Mouse (Mus musculus): Measurements from ENCODE around the gene Bclaf1. TPM values are rescaled to one million over a fixed set of nuclear protein-coding genes. Genes with fewer than 3 reads are reported as not detected.
A peak's percentile ranks its signal among the peaks of the same experiment; 100 is the strongest.

The Bclaf1 gene
- polyA plus RNA-seq, 1 experiment from 2014 or later: 158 TPM

DNA sequence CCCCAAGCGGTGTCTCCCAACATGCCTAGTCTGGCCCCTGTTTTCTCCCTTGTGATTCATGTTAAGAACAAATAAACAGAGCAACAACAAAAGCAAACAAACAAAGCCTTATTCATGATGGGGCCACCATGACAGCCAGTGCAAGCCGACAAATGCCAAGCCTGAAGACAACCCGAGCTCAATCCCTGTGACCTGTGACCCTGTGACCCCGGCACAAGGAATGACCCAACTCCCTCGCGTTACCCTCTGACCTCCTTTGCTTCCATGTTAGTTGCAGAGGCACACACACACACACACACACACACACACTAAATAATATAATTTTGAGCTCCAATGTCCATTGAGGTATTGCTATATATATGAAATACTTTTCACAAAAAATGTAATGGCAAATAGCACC is 24.9 kb upstream of the Bclaf1 start:
- no peak overlapping the region for H3K4me3 ChIP-seq
- H3K27ac ChIP-seq: peak overlapping the region; percentile 95
- H3K4me2 ChIP-seq (replicated peaks): no peak overlapping the region
- H3K9me3 ChIP-seq (replicated peaks): no peaks in the 10 kb centered on the region
- H3K4me1 ChIP-seq: peaks cover 30% of the 10 kb centered on the region
- no peaks in the 10 kb centered on the region for H3K27me3 ChIP-seq
- no peak overlapping the region for H3K9ac ChIP-seq
- no peaks in the 10 kb centered on the region for H3K36me3 ChIP-seq
- ATAC-seq (ENCODE audit: low FRiP score): no peak
- 21% methylated on average over 6 of the region's 6 CpGs for WGBS

DNA sequence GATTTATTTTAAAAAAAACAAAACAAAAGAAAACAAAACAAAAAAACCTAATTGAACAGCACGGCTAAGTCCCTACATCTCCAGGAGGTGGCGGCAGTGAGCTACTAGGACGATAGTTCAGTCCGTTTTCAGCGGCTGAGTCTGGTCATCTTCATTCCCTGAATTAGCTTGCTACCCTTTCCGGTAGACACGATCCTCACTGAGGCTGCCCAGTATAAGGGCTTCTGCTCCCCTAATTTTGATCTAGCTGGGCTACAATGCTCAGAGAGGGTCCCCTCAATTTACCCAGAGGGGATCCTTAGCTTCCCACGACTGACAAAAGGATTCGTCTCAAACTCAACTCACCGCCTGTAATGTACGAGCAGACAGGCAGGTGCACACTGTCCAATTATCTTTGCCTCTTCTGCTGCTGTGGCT is 21.8 kb upstream of the Bclaf1 start:
- H3K4me1 ChIP-seq: peaks cover 20% of the 10 kb centered on the region
- H3K27ac ChIP-seq: no peak overlapping the region
- WGBS: 17% methylated on average over 11 of the region's 11 CpGs
- peak overlapping the region; percentile 51 for H3K4me2 ChIP-seq (replicated peaks)
- no peaks in the 10 kb centered on the region for H3K27me3 ChIP-seq
- no peaks in the 10 kb centered on the region for H3K36me3 ChIP-seq
- no peaks in the 10 kb centered on the region; the same call in 1 of the 2 replicates for H3K9me3 ChIP-seq (replicated peaks)
- H3K4me3 ChIP-seq: peak overlapping the region; percentile 19
- H3K9ac ChIP-seq: peak overlapping the region; percentile 23; the same call in 1 of the 2 replicates
- ATAC-seq (ENCODE audit: low FRiP score): peak; percentile 27; the same call in 1 of the 2 replicates

DNA sequence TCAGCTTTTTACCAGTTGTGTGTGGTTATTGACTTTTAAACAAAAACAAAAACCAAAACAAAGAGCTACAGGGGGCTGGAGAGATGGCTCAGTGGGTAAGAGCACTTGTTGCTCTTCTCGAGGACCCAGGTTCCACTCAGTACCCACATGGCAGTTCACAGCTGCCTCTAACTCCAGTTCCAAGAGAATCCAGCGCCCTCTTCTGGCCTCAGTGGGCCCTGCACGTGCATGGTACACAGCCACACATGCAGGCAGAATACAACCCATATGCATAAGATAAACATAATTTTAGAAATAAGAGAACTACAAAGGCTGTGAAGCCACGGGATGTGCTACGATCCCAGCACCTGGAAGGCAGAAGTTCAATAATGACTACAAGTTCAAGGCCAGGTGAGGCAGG is 16.3 kb upstream of the Bclaf1 start:
- WGBS: 73% methylated on average over 5 of the region's 5 CpGs
- ATAC-seq (ENCODE audit: low FRiP score): no peak
- Histone ChIP-seq H3K27ac (no peak overlapping the region), H3K4me1 (no peaks in the 10 kb centered on the region), H3K4me2 (replicated peaks) (no peak overlapping the region), H3K27me3 (no peaks in the 10 kb centered on the region), H3K4me3 (no peak overlapping the region), H3K9me3 (replicated peaks) (no peaks in the 10 kb centered on the region; the same call in 1 of the 2 replicates), H3K36me3 (no peaks in the 10 kb centered on the region), H3K9ac (no peak overlapping the region)

DNA sequence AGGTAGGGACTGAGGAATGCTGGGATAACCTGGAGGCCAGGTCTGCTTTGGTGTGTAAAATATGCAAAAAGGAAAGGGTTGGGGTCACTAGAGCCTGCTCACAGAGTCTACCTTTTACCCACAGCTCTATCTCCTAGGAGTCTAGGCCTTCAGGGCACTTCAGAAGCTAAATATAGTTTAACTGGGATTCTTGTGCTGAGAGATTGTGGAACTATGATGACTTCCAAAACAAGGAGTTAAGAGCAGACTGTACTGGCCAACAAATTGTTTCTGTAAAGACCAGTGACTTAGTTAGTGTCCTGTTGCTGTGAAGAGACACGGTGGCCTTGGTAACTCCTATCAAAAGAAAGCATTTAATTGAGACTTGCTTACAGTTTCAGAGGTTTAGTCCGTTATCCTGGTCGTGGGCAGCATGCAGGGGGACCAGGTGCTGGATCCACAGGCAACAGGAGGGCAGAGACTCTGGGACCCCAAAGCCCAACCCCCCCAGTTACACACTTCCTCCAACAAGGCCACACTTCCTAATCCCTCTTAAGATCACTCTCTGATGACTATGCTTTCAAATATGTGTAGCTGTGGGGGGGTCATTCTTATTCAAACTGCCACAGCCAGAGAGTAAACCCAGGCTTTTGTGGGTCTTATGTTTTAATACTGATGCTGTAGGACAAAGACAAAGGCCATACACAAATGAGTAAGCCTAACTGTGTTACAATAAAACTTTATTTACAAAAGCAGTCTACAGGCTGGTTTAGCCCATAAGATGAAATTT is 13.9 kb upstream of the Bclaf1 start:
- 44% methylated on average over 3 of the region's 3 CpGs for WGBS

DNA sequence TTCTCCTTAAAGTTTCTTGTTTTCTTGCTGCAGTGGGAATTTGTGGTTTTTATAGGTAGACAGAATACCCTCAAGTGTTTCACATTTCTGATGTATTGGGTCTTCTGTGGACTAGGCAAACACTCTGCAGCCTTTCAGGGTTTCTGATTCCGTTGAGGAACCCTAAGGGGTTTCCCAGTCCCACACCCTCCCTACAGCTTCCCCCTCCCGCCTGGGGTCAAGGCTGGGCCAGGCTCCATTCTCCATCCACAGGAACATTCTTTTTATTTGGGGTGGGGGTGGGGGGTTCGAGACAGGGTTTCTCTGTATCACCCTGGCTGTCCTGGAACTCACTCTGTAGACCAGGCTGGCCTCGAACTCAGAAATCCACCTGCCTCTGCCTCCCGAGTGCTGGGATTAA is 13.2 kb upstream of the Bclaf1 start:
- Histone ChIP-seq H3K27me3 (no peaks in the 10 kb centered on the region), H3K4me2 (replicated peaks) (no peak overlapping the region), H3K9ac (no peak overlapping the region), H3K4me1 (no peaks in the 10 kb centered on the region), H3K36me3 (no peaks in the 10 kb centered on the region), H3K9me3 (replicated peaks) (no peaks in the 10 kb centered on the region; the same call in 1 of the 2 replicates), H3K27ac (no peak overlapping the region), H3K4me3 (no peak overlapping the region)
- no peak for ATAC-seq (ENCODE audit: low FRiP score)
- 72% methylated on average over 5 of the region's 5 CpGs for WGBS

More for the DNA sequence above, 13.9 kb upstream of the Bclaf1 start:
- Histone ChIP-seq H3K9me3 (replicated peaks) (no peaks in the 10 kb centered on the region; the same call in 1 of the 2 replicates), H3K27me3 (no peaks in the 10 kb centered on the region), H3K27ac (no peak overlapping the region), H3K9ac (no peak overlapping the region), H3K4me3 (no peak overlapping the region), H3K36me3 (no peaks in the 10 kb centered on the region), H3K4me1 (no peaks in the 10 kb centered on the region), H3K4me2 (replicated peaks) (no peak overlapping the region)
- ATAC-seq (ENCODE audit: low FRiP score): no peak

DNA sequence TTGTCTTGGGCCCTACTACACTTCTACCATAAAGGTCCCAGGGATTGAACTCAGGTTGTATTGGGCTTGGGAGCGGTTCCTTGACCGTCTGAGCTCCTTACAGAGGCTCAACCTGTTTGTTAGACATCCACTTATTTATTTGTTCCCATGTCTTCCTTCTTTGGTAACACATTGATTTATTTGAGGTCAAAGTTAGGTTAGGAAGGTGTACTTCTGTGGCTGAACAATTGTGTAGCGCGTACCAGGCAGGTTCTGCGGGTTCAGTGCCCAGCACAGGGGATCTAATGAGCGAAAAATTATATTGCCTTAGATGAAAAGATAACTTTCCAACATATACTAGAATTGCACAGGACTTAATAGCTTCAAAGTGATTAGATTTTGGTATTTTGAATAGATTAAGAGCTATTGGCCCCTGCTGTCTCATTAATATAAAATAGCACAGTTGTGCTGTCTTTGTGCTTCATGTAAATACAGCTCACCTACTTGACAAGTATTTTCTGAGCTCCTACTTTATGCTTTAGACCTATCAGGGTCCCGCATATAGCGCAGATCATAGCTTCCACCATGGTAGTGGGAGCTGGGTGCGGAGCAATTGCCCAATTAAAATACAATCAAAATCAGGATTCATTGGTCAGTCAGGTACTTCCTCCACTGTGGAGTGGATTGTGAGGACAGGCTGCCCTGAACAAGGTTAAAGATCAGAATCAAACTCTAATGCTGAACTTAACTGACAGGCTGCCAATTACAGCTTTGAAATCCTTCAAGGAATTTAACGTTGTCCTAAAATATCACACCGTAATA is 1.1 kb upstream of the Bclaf1 start:
- Histone ChIP-seq H3K9me3 (replicated peaks) (no peaks in the 10 kb centered on the region), H3K4me3 (peak overlapping the region; percentile 77), H3K9ac (peak overlapping the region; percentile 89), H3K36me3 (no peaks in the 10 kb centered on the region), H3K27me3 (no peaks in the 10 kb centered on the region), H3K27ac (peak overlapping the region; percentile 100), H3K4me1 (peaks cover 19% of the 10 kb centered on the region), H3K4me2 (replicated peaks) (peak overlapping the region; percentile 72)
- 49% methylated on average over 11 of the region's 11 CpGs for WGBS
- ATAC-seq (ENCODE audit: low FRiP score): peak; percentile 0; the same call in 1 of the 2 replicates

DNA sequence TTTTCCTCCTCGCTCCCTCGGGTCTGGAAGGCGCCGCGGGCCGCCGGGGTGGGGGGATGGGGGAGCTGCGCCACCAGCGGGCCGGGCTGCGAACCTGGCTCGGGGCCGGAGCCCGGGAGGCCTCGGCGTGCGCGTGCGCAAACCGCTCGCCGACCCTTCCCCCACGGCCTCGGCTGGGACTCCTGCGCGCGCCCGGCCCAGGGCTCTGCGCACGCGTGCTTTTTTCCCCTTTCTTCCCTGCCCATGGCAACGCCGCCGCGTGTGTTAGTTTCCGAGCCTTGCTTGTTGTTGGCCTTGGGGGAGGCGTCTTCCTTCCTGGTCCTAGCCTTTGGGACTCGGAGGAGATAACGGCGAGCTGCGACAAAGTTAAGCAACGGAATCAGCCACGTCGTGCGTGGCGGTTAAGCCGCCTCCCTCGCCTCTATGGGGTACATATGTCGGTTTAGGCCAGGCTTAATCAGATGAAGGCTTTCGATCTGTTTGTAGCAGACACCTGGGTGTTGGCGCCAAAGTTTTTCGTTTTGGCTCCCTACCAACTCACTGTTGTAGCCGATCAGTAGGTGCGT is 550 bp downstream of the Bclaf1 start:
- H3K4me2 ChIP-seq (replicated peaks): peak overlapping the region; percentile 72
- H3K9me3 ChIP-seq (replicated peaks): no peaks in the 10 kb centered on the region
- peak overlapping the region; percentile 89 for H3K9ac ChIP-seq
- H3K36me3 ChIP-seq: no peaks in the 10 kb centered on the region
- WGBS: under 1% methylated on average over 40 of the region's 54 CpGs
- H3K27ac ChIP-seq: peak overlapping the region; percentile 100
- ATAC-seq (ENCODE audit: low FRiP score): peak; percentile 84
- peak overlapping the region; percentile 77 for H3K4me3 ChIP-seq
- H3K27me3 ChIP-seq: no peaks in the 10 kb centered on the region
- peaks cover 21% of the 10 kb centered on the region for H3K4me1 ChIP-seq

DNA sequence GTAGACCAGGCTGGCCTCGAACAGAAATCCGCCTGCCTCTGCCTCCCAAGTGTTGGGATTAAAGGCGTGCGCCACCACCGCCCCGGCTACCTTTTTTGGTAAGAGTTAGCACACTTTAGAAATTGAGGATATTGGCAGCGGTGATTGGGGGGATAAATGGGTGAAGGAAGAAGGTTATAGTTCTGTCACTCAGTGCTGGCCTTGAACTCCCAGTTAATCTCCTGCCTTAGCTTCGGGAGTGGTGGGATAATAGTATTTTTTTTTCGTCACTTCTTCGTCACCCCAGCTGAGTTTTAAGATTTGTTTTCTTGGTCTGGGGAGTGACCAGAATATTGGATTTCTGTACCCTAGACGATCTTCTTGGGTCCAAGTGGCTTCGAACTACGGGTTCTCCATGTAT is 1.2 kb downstream of the Bclaf1 start:
- Histone ChIP-seq H3K9ac (peak overlapping the region; percentile 89), H3K4me3 (peak overlapping the region; percentile 77), H3K9me3 (replicated peaks) (no peaks in the 10 kb centered on the region), H3K36me3 (no peaks in the 10 kb centered on the region), H3K4me1 (peaks cover 21% of the 10 kb centered on the region), H3K27me3 (no peaks in the 10 kb centered on the region), H3K4me2 (replicated peaks) (peak overlapping the region; percentile 72), H3K27ac (peak overlapping the region; percentile 100; the same call in 1 of the 2 replicates)
- ATAC-seq (ENCODE audit: low FRiP score): no peak
- 52% methylated on average over 13 of the region's 13 CpGs for WGBS

DNA sequence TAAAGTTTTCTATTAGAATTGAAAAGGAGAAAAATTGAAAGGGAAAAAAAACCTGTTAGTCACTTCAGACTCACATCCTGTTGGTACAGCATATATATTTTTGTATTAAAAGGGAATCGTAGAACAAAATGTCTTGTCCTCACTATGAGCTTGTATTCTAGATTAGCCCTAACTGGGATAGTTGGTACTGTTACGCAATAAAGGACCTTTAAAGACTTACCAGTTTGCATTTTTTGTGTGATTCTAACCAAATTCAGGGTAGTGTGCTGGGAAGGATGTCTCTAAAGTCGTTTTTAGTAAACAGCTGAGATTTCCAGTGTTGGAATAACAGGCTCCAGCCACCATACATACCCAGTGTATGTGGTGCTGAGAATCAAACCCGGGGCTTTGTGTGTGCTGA is 1.7 kb downstream of the Bclaf1 start:
- WGBS: 86% methylated on average over 4 of the region's 4 CpGs
- Histone ChIP-seq H3K27me3 (no peaks in the 10 kb centered on the region), H3K9ac (no peak overlapping the region), H3K4me1 (peaks cover 21% of the 10 kb centered on the region), H3K4me2 (replicated peaks) (peak overlapping the region; percentile 72), H3K4me3 (no peak overlapping the region), H3K36me3 (peaks cover 2% of the 10 kb centered on the region), H3K9me3 (replicated peaks) (no peaks in the 10 kb centered on the region), H3K27ac (no peak overlapping the region)
- ATAC-seq (ENCODE audit: low FRiP score): no peak

DNA sequence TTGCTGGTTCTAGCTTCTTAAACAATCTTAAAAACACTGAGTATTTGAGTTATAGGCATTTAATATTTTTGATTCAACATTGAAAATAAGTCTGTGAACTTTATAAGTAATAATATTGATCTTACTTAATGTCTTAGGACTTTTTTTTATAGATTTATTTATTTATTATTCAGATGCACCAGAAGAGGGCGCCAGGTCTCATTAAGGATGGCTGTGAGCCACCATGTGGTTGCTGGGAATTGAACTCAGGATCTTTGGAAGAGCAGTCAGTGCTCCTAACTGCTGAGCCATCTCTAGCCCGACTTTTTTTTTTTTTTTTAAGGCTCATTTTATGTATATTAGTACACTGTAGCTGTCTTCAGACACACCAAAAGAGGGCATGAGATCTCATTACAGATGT is 2.5 kb downstream of the Bclaf1 start:
- no peak overlapping the region for H3K4me3 ChIP-seq
- ATAC-seq (ENCODE audit: low FRiP score): no peak
- no peak overlapping the region for H3K9ac ChIP-seq
- peaks cover 21% of the 10 kb centered on the region for H3K4me1 ChIP-seq
- H3K9me3 ChIP-seq (replicated peaks): no peaks in the 10 kb centered on the region
- no peaks in the 10 kb centered on the region for H3K27me3 ChIP-seq
- 64% methylated on average over 2 of the region's 2 CpGs for WGBS
- no peak overlapping the region for H3K27ac ChIP-seq
- H3K4me2 ChIP-seq (replicated peaks): no peak overlapping the region
- peaks cover 4% of the 10 kb centered on the region for H3K36me3 ChIP-seq

DNA sequence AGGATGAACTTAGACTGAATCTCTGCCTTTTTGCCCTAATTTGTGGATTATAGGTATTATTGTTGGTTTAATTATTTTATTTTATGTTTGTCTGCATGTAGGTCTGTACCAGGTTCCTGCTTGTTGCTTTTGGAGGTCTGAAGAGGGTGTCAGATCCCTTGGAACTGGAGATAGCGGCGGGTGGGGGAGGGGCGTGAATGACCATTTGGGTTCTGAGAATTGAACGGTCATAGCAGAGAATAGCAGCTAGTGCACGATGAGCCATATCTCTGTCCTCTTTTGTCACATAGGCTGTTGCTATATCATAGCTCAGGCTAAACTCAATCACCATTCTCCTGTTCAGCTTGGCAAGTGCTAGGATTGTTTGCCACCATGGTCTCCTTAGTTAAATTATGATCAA is 5.2 kb downstream of the Bclaf1 start:
- no peak for ATAC-seq (ENCODE audit: low FRiP score)

DNA sequence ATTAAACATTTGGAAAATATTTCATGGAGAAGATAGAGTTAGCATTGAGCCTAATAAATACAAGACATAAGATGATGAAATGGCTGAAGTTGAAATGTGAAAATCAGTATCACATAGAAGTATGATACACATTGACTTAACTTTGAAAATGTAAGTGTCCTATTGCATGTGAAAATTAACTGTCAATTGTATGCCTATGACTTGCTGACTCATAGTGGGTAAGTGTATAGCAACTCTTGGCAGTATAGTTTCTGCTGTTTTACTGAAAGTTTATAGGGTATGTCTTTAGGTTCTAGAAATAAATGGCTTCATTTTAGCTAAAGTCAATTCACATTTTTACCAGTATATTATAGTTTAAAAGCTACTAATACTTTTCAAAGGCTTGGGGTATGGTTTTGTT is 14.0 kb downstream of the Bclaf1 start:
- Histone ChIP-seq H3K4me2 (replicated peaks) (no peak overlapping the region), H3K9me3 (replicated peaks) (no peaks in the 10 kb centered on the region), H3K9ac (no peak overlapping the region), H3K27me3 (no peaks in the 10 kb centered on the region), H3K27ac (no peak overlapping the region), H3K4me3 (no peak overlapping the region), H3K36me3 (peaks cover 51% of the 10 kb centered on the region), H3K4me1 (no peaks in the 10 kb centered on the region)
- ATAC-seq (ENCODE audit: low FRiP score): no peak

More for the DNA sequence above, 5.2 kb downstream of the Bclaf1 start:
- H3K9me3 ChIP-seq (replicated peaks): no peaks in the 10 kb centered on the region
- H3K4me3 ChIP-seq: no peak overlapping the region
- 91% methylated on average over 5 of the region's 5 CpGs for WGBS
- no peak overlapping the region for H3K9ac ChIP-seq
- H3K27ac ChIP-seq: no peak overlapping the region
- no peak overlapping the region for H3K4me2 ChIP-seq (replicated peaks)
- peaks cover 10% of the 10 kb centered on the region for H3K36me3 ChIP-seq
- H3K27me3 ChIP-seq: no peaks in the 10 kb centered on the region
- H3K4me1 ChIP-seq: peaks cover 11% of the 10 kb centered on the region
